8 mouse cellular contexts compared by ENCODE assay signal in the genomic region with DNA sequence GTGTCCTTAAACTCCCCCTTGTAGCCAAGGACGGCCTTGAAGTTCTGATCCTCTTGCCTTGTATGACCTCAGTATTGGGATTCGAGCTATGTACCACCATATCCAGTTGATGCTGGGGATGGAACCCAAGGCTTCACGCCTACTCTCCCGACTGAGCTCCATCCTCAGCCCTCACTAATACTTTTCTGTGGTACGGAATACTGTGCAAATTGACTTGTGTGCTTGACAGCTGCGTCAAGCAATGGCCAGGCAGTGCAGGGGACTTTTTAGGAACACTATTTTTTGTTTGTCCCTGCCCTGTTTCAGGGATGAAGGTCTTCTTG. TPM values are rescaled to one million over a fixed set of nuclear protein-coding genes. Genes with fewer than 3 reads are reported as not detected.
DNase-seq lines count a peak whose midpoint lies in the region; ATAC-seq lines count a peak whose summit lies in the region.

No protein-coding gene starts in this region.

- peak; percentile 9; the same call in 1 of the 2 replicates for ATAC-seq in lung, embryonic 15.5 days (ENCODE audit: borderline replicate concordance, extremely low read depth, low FRiP score, low TSS enrichment)
- peak; percentile 16; the same call in 1 of the 2 replicates for ATAC-seq in erythroblast, adult 5-6 weeks (replicated peaks; ENCODE audit: low FRiP score, poor library complexity, severe bottlenecking)
- peak; percentile 18; the same call in 1 of the 2 replicates for ATAC-seq in intestine, embryonic 16.5 days
- peak; percentile 29; the same call in 1 of the 2 replicates for ATAC-seq in neural tube, embryonic 14.5 days (ENCODE audit: low read depth)

- peak overlapping the region; percentile 90; the same call in 1 of the 2 replicates for H3K9ac ChIP-seq in lung, embryonic 15.5 days
- peak overlapping the region; percentile 87 for H3K9ac ChIP-seq in intestine, embryonic 16.5 days (ENCODE audit: low read depth, low read length)
- peak overlapping the region; percentile 90 for H3K9ac ChIP-seq in neural tube, embryonic 14.5 days (replicated peaks; ENCODE audit: low read depth, low read length)

- H3K27ac ChIP-seq in lung, embryonic 15.5 days = 0 out of 2 replicates have a peak overlapping the region, but pooled peaks have one; percentile 18
- peak overlapping the region; percentile 38; the same call in 1 of the 2 replicates for H3K27ac ChIP-seq in intestine, embryonic 16.5 days (ENCODE audit: low read length)
- H3K27ac ChIP-seq in neural tube, embryonic 14.5 days (ENCODE audit: low read depth, low read length) = peak overlapping the region; percentile 70; the same call in 1 of the 2 replicates

- peak overlapping the region; percentile 84 for H3K4me3 ChIP-seq in lung, embryonic 15.5 days
- H3K4me3 ChIP-seq in intestine, embryonic 16.5 days (ENCODE audit: low read length) = peak overlapping the region; percentile 74
- peak overlapping the region; percentile 71 for H3K4me3 ChIP-seq in neural tube, embryonic 14.5 days (ENCODE audit: low read depth, low read length)

- intact Hi-C loops in left cerebral cortex, postnatal 36 days (cut with DNase I) = no loop called here

- peaks cover 10% of the 10 kb centered on the region for H3K4me1 ChIP-seq in lung, embryonic 15.5 days
- peaks cover 14% of the 10 kb centered on the region for H3K4me1 ChIP-seq in intestine, embryonic 16.5 days (ENCODE audit: control insufficient read depth, insufficient read depth, low read length)
- no peaks in the 10 kb centered on the region for H3K4me1 ChIP-seq in neural tube, embryonic 14.5 days (ENCODE audit: control insufficient read depth, insufficient read depth, low read length)

- no peaks in the 10 kb centered on the region for H3K9me3 ChIP-seq in lung, embryonic 15.5 days
- H3K9me3 ChIP-seq in intestine, embryonic 16.5 days (ENCODE audit: control insufficient read depth, low read length) = no peaks in the 10 kb centered on the region
- H3K9me3 ChIP-seq in neural tube, embryonic 14.5 days (ENCODE audit: control insufficient read depth, low read length) = no peaks in the 10 kb centered on the region

- peak overlapping the region; percentile 94 for H3K4me2 ChIP-seq in lung, embryonic 15.5 days
- H3K4me2 ChIP-seq in intestine, embryonic 16.5 days (ENCODE audit: low read depth, low read length) = peak overlapping the region; percentile 90
- peak overlapping the region; percentile 62 for H3K4me2 ChIP-seq in neural tube, embryonic 14.5 days (ENCODE audit: low read depth, low read length)

- 40% methylated on average over 6 of the region's 6 CpGs for WGBS in lung, embryonic 15.5 days
- 44% methylated on average over 6 of the region's 6 CpGs for WGBS in intestine, embryonic 16.5 days
- 41% methylated on average over 6 of the region's 6 CpGs for WGBS in neural tube, embryonic 14.5 days

- no peak for DNase-seq in lung, postnatal 25 days (ENCODE audit: low spot score)
- DNase-seq in left cerebral cortex, postnatal 36 days (ENCODE audit: low spot score in 2 of 2) = no peak
- no peak for DNase-seq in adrenal gland, postnatal 10 days
- DNase-seq in ovary, adult 18-20 months (ENCODE audit: low spot score) = no peak

- no peaks in the 10 kb centered on the region for H3K27me3 ChIP-seq in lung, embryonic 15.5 days
- no peaks in the 10 kb centered on the region for H3K27me3 ChIP-seq in intestine, embryonic 16.5 days (replicated peaks; ENCODE audit: control insufficient read depth, insufficient read depth, low read length)
- H3K27me3 ChIP-seq in neural tube, embryonic 14.5 days (ENCODE audit: control insufficient read depth, insufficient read depth, low read length) = no peaks in the 10 kb centered on the region

- H3K36me3 ChIP-seq in lung, embryonic 15.5 days = no peaks in the 10 kb centered on the region
- no peaks in the 10 kb centered on the region for H3K36me3 ChIP-seq in intestine, embryonic 16.5 days (ENCODE audit: control insufficient read depth, insufficient read depth, low read length)
- no peaks in the 10 kb centered on the region for H3K36me3 ChIP-seq in neural tube, embryonic 14.5 days (ENCODE audit: control insufficient read depth, insufficient read depth, low read length)

RNA-seq across cellular contexts. Expression of gene Tpst1, which starts 5.7 kb away (rescaled TPM):
- 69.6 and 70.8 TPM in 2 replicates for polyA plus RNA-seq in lung, embryonic 15.5 days (2015; fragmentation: Nextera tagmentation; extraction: Ambion mirVana)
- total RNA-seq in erythroblast, adult 5-6 weeks (2015; ENCODE audit: low replicate concordance) = 7.9 and 14.4 TPM in 2 replicates
- total RNA-seq in erythroblast, adult 5-6 weeks (2017; ENCODE audit: low replicate concordance) = 2.1 and 3.5 TPM in 2 replicates
- polyA plus RNA-seq in intestine, embryonic 16.5 days (2015; fragmentation: Nextera tagmentation; extraction: Ambion mirVana) = 46.4 and 51.7 TPM in 2 replicates
- polyA plus RNA-seq in neural tube, embryonic 14.5 days (2014; fragmentation: Nextera tagmentation; extraction: Ambion mirVana) = 48.1 and 66.1 TPM in 2 replicates
- total RNA-seq in left cerebral cortex, postnatal 36 days (2021) = 10 to 100 TPM; 33.2 to 35.3 TPM
- total RNA-seq in adrenal gland, postnatal 10 days (2021) = 10 to 100 TPM; 35.1 to 40.0 TPM

RNA-seq across cellular contexts. Expression of gene Crcp, which starts 49.7 kb away (rescaled TPM):
- 39.1 and 40.1 TPM in 2 replicates for polyA plus RNA-seq in lung, embryonic 15.5 days (2015; fragmentation: Nextera tagmentation; extraction: Ambion mirVana)
- 9.2 and 16.5 TPM in 2 replicates for total RNA-seq in erythroblast, adult 5-6 weeks (2015; ENCODE audit: low replicate concordance)
- total RNA-seq in erythroblast, adult 5-6 weeks (2017; ENCODE audit: low replicate concordance) = 18.7 and 21.6 TPM in 2 replicates
- 37.2 and 38.7 TPM in 2 replicates for polyA plus RNA-seq in intestine, embryonic 16.5 days (2015; fragmentation: Nextera tagmentation; extraction: Ambion mirVana)
- polyA plus RNA-seq in neural tube, embryonic 14.5 days (2014; fragmentation: Nextera tagmentation; extraction: Ambion mirVana) = 46.0 and 51.9 TPM in 2 replicates
- 10 to 100 TPM; 33.9 to 36.6 TPM for total RNA-seq in left cerebral cortex, postnatal 36 days (2021)
- total RNA-seq in adrenal gland, postnatal 10 days (2021) = 10 to 100 TPM; 27.7 to 34.4 TPM

RNA-seq across cellular contexts. Expression of gene Asl, which starts 49.7 kb away (rescaled TPM):
- polyA plus RNA-seq in lung, embryonic 15.5 days (2015; fragmentation: Nextera tagmentation; extraction: Ambion mirVana) = 25.8 and 30.9 TPM in 2 replicates
- 1.9 and 11.3 TPM in 2 replicates for total RNA-seq in erythroblast, adult 5-6 weeks (2015; ENCODE audit: low replicate concordance)
- 2.0 and 2.6 TPM in 2 replicates for total RNA-seq in erythroblast, adult 5-6 weeks (2017; ENCODE audit: low replicate concordance)
- polyA plus RNA-seq in intestine, embryonic 16.5 days (2015; fragmentation: Nextera tagmentation; extraction: Ambion mirVana) = 74.1 and 89.4 TPM in 2 replicates
- polyA plus RNA-seq in neural tube, embryonic 14.5 days (2014; fragmentation: Nextera tagmentation; extraction: Ambion mirVana) = 41.1 and 44.6 TPM in 2 replicates
- 10 to 100 TPM; 17.7 to 19.9 TPM for total RNA-seq in left cerebral cortex, postnatal 36 days (2021)
- total RNA-seq in adrenal gland, postnatal 10 days (2021) = 100 to 1,000 TPM; 120 to 174 TPM

Comparison
In these comparisons a context has a peak if more than half of its experiments do, and no peak if none do; other contexts are left out.
1. H3K27ac ChIP-seq: peak in every context shown above with its lines; median percentile 70 in neural tube, embryonic 14.5 days; 38 in intestine, embryonic 16.5 days; 18 in lung, embryonic 15.5 days.